Mouse (Mus musculus) adrenal gland, adult 18-20 months (tissue): ENCODE data around the gene Mob3b. TPM values are rescaled to one million over a fixed set of nuclear protein-coding genes. Genes with fewer than 3 reads are reported as not detected.

ENCODE experiments used
- DNase-seq, 2 experiments: peaks; one replicate each; pipeline ENCODE4 v3.0.0; 2021 to 2022; ENCODE audit warnings: low spot score in 2 of 2
- total RNA-seq, 2 experiments: library from RNA; stranded (reverse); gene quantifications; 1 replicate in 1 of 2; 2 replicates in 1 of 2; pipeline ENCODE4 v1.2.3; 2021

The Mob3b gene
- total RNA-seq, 2 experiments from 2014 or later = 17.4 to 21.1 TPM

DNA sequence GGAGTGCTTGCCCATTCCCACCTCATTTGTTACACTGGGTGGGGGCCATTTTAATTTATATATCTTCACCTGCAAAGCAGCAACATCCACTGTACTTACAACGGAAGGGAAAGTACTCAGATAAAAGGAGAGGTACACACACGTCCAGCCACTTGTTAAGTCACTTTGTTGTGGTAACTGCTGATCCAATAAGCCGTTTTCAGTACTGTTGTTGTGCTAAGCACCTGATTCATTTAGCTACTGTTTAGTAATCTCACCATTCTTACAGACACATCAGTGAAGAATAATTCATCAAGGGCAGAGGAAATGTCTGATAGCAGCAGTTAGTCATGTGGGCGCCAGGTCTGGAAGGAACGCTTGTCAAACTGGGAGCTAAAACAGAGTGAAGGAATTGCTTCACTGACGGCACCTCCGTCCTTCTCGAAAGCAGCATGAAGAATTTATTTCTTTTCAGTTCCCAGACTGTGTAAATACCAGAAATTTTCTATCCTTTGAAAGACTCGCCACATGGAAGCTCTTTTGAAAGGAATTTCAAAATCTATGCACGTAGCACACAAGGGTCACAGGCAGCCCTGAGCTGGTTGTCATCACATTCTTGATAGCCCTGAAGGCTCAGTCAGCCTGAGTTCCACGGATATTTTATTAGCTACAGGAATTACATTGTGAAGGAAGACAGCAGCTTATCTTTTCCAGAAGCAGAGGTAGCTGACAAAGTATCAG lies 150.6 kb downstream of the Mob3b start:
- no peak for DNase-seq

DNA sequence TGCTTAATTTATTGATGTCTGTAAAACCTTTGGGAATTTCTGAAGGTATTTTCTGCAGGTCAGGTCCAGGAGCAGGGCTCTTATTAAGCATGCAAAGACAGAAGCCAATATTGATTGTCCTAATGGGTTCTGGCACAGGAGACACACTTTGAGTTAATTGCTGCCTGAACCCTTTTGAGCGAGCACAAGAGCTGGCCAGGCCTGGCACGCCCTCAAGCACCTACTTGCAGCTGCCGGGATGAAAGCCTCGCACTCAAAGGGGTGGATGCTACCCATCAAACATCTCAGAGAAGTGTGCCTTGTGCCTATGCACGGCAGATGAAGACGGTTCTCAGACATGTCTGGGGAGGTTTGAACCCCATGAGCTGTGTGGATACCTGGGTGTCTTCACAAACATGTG lies 151.2 kb downstream of the Mob3b start:
- DNase-seq = no peak

DNA sequence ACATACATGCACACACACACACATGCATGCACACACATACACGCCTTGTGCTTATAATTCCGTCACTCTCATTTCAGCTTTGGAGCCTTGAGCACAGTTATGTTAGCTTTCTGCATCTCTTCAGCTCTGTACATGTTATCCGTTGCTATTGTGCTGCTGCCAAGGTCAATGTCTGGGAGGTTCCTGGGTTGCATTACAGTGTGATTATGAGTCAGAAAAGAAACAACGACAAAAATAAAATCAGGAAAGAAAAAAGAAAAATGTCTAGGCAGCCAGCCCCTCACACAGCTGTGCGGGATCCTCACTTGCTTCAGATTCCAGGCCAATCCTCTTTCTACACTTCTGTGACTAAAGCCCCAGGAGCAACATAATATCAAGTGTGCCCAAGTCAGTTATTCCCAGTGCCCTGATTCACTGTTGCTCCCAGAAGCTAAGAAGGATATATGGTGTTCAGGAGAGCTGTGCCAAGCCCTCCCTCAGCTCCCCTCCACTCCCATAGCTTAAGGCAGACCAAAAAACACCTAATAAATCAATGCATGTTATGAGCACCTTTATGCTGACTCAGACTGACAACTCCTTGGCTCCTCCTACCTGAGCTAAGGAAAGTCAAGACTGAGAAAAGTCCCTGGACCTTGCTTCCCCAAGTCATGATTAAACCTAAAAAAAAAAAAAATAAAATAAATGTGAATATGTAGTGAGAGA lies 152.1 kb downstream of the Mob3b start:
- DNase-seq = no peak

DNA sequence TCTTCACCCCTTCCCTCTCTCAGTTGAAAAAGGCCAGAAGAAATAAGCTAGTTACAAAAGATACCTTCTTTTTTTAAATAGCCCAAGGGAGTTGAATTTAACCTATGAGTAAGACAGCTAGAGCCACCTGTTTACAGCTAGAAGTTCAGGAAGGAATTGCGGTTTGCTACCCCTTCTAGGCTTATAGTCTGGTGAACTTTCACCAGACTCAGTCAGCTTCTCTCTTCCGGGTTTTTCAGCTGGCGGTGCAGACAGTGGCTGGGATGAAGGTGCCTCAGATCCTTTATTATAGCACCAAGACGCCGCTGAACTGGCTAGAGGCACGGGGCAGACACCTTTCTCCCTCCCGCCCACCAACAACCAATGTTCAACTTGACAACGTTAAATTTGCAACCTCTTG lies 152.8 kb downstream of the Mob3b start:
- DNase-seq = no peak

DNA sequence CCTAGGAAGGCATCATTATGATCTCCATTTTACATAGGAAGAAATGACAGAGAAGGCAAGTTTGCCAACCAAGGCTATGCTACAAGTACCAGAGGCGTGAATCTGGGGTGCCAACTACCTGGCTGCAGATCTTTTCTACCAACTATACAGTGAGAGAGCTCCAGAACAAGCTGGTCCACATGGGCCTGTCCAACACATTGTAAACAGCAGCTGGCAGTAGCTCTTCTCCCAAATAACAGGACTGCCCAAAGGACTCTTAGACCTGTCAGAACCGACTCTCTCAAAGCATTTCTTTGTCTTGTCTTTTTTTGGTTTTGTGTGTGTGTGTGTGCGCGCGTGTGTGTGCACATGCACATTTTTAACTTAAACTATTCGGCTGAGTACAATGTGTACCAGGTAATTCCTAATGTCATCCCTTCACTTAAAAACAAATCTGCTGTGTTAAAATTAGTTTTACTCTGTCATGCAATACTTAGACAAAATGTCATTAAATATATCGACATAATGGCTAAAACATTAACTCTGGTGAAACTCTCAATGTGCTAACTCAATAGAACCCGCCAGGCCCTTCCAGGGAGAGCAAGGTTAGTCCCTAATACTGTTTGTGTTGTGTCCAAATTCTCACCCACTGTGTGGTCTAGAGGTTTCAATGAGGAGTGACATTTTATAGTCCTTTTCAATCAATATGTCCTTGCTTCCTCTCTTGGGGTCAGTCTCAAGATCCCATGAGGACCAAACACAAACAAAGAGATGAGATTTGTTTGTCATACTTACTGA lies 153.5 kb downstream of the Mob3b start:
- DNase-seq = no peak

DNA sequence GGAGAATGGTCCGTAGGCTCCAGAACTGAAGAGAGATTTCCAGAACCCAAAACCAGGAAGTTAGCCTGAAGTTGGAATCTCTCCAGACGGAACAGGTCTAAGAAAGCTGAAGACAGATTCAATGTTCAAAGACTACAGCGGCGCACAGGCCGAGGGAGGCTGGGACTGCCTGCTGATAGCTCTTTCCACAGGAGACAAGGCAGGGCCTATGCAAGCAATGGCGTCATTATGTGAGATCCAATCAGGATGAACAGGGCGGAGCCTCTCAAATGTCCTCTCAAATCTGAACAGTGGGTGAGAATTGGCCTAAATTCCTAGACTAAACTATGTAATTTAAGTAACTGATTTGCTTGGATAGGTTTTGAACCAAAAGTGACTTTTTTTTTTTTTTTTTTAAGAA lies 160.7 kb downstream of the Mob3b start:
- DNase-seq = no peak

DNA sequence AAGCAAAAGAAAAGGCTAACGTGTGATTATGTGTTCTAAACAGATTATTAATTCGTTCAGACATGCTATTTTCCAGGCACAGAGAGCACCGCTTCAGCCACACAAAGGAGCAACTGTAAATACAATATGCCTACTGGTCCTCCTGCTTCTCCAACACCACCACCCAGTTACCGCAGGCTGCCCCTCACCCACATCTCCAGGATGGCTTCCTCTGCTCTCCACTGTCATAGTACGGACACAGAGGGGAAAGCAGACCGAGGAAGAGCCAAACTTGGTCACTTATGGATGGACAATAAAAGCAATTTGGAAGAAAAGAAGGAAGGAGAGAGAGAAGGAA lies 163.7 kb downstream of the Mob3b start:
- no peak for DNase-seq

DNA sequence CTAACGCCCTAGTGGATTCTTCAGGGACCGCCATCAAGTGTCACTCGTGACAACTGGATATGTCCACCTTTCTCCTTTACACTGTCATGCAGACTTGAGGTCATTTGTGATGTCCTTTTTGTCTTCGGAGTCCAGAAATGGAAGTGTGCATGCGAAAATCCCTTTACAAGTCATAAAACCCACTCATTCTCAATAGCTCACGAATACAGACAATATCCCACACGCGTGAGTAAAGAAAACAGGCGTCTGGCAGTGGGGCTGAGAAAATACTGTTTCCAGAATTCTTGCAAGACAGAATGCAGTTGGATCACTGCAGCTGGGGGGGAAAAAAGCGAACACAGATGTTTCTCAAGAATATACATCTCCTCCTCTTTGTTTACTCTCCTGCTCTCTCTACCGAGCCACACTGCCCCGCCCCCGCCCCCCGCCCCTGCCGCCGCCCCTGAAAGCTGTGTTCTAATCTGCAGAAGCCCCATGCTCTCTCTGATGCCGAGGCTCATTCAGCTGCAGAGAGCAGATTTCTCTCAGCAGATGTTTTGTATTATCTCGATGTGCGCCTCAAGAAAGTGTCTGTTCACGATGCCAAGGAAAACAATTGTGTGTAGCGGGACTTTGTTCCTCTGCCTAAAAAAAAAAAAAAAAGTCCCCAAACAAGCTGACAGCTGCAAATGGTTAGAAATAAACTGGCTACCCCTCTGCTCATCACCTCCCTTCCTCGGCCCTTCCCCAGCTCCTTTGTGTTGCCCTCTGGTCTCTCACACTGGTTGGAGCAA lies 164.2 kb downstream of the Mob3b start:
- DNase-seq = no peak

DNA sequence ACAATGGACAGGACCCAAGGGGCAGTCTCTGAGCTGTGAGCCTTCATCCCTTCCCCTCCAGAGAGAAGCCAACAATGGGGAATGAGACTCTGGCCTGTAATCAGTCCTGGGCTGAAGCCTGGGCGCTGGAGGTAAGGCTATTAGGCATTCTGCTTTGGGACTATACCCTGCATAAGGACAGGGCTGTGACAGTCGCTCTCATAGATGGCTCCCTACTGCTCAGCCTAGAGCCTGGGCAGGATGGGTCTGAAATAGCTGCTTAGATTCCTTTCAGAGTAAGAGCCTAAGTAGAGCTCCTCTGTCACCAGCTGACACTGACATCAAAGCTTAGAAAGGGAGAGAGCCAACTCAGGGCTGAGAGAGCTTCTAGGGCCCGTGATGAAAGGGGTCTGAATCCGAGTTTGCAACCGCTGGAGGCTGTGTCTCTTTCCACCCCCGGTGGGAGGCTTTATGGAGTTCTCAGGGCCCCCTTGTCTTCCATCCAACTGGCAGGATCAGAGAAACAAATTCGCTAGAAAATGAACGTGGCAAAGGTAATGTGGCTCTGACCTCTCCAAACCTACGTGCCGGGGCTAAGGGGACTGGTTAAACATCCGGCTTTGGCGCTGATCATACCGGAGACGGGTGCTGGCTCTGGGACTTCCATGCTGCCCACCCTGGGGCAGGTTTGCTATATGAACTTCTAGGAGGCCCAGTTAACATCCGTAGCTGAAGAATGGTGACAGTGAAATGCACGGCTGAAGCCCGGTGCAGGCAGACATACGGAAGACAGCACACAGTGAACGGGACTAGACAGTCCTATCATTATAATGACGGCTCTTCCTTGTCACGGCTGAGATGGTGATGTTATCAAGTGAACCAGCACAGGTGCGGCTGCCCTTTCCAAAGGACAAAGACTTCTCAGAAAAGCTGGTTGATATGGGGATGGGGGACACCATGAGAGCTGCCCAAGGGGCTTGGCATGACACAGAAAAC lies 165.1 kb downstream of the Mob3b start:
- DNase-seq = no peak

DNA sequence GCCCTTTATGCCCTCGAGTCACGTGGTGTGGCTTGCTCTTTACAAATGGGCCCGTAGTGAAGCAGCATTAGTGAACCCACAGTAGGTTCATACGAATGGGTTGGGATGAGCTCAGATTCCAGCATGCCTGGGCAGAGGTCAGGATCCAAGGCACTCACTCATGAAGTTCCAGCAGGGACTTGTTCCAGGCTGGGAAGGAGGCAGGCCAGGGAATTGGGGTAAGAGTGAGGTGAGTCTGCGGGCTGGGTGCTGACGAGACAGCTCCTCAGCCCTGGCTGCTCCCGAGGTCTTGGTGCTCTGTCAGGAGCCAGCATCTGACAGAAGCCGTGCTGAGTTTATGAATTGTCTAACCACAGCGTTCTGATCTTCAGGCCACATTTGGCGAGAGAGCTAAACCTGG lies 166.2 kb downstream of the Mob3b start:
- no peak for DNase-seq

DNA sequence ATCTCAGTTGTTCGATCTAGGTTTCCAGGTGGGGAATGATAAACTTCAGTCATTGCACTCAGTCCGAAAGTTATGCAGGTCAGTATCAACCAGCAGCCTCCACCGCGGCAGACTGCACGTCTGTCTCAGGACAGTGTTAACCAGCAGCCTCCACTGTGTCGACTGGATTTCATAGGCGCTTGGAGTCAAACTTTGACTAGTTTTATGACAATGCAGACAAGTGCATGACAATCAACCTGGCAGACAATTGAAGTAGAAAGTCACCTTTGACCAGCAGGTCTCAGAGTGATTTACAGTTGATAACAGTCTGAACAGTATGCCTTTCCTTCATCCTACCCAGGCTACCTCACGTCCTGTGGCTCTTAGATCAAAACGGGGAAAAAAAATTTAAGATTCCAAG lies 166.6 kb downstream of the Mob3b start:
- DNase-seq = no peak

DNA sequence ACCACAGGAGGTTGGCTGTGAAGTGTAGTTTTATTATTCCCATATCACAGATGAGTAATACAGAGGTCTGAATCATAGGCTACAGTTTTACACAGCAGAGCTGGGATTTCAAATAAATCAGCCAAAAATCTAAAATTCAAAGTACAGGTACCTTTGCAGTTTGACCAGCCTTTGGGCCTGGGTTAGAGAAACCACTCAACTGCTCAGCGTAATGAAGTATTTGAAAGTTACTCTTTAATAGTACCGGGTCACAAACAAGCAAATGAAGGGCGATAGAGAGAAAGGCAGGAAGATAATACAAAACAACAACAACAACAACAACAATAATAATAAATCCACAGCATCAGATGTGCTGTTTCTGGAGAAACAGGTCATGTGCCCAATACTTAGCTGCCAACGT lies 169.7 kb downstream of the Mob3b start:
- no peak for DNase-seq

DNA sequence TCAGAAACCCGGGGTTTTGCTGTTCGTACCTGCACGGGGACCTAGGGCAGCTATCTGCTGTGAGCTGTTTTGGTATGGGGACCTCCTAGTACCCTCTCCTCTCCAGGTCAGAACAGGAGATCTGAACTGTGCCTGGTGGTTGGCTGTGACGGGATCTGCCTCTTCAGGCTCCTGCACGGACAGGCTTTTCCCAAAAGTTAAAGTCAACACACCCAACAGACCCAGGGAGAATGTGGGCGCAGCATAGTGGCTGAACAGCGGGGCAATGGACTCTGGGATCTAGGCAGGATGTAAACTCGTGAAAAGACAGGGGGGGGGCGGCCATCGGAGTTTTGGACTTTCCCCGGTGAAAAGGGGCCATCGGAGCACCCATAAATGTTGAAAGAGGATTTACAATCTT lies 170.2 kb downstream of the Mob3b start:
- DNase-seq = no peak

DNA sequence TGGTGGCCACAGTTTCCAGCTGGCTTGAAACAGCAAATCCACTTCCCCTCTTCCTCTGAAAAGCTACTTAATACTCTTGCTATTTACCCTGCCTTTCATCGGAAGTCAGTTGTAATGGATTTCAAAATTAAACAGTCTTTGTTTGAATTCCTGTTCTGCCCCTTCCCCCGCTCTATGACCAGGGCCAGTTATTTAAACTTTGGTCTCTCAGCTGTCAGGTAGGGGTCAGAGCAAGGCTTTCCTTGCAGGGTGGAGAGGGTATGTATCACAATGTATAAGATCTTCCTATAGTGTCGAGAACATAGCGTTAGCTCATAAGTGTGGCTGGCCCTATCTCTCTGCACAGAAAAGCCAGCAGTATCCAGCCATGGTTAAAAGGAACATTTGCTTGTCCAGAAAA lies 170.6 kb downstream of the Mob3b start:
- no peak for DNase-seq

DNA sequence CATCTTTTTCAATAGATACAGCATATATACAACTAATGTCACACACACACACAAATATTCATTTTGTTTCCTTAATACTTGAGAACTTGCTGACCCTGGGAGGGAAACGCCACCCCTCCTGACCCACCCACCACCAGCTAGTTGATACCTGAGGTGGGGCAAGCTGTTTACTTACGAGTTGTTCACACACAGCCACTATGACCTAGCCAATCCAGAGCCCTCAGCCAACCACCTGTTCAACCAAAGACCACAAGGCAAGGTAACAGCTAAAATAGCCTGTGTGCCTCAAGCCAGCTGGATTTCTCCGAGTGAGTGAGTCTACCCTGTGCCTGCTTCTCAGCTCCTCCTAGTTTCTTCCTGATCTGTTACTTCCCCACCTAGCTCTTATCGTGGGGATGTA lies 172.9 kb downstream of the Mob3b start:
- DNase-seq = no peak

DNA sequence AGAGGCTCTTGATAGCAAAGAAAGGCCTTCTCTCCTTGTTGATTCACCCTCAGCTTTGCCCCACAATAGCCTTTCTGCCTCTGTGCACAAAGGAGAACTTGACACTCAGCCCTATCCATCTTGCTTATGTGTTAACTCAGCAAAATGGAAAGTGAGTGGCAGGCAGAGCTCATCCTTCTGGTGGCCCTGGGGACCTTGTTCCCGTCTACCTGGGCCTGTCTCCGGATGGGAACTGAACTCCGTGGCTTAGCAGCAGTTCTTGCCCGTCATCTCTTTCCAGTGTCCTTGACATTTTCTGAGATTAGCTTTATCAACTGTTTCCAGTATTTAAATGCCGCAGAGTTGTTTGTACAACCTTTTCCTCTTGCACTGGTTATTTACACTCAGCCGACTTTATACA lies 173.8 kb downstream of the Mob3b start:
- peak in 1 of 2 experiments; percentile 35 for DNase-seq

DNA sequence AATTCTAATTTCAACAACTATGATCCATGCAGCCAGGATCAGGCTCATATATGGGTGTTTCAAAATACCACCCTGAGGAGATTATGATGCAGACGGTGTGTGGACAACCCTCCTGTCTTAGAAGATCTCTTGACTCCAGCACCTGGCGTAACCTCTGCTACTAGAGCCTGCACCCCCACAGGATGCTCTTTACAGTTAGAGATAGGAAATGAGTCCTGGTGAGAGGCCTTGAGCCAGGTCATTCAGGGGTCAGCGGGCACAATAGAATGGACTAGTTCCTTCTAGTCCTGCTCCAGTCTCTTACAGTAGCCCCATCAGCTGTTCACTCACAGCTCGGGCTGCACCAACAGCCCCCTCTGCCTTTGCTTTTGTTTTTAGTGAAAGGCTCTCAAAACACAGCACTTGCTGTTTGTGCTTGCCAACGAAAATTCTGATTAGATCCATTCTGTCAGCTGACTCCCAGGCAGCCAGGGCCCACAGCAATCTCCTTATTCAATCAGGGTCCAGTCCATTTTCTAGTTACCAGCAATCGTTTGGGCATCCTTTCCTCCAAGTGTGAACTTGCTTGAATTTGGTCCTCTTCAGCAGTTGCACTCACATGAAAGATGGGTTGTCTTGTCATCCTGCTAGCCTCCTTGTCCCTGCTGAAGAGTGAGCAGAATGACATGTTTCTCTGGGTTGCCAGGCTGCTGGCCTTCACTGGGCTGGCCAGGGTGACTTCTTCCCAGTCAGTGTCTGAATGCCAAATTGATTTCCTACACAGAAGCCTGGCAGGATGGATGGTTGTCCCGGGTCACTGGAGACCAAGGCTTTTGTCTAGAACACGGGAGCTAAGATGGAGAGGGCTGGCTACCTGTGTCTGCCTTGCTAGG lies 175.7 kb downstream of the Mob3b start:
- DNase-seq = no peak

DNA sequence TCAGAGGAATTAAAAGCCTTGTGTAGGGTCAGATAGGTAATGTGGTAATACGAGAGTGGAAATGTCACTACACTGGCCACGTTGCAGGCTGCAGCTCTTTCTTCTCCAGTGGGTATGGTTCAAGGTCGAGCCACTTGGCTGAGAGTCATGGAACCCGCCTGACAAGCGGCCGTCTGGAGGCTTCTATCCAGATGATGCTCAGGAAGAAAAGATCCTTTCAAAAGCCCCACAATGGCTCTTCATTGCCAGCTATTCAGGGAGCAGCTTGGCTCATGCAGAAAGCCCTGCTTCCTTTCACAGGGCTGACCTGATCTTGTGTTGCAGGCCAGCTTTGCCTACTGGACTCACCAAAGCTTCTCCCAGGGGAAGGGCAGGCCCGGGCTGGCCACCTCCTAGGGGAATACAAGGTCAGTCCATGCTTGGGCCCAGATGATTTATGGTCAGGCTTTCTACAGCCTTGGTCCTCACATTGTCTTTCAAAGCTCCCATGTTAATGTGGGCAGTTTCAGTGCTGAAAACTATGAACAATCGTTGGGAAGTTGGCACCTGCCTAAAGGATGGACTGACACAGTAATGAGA lies 176.7 kb downstream of the Mob3b start:
- no peak for DNase-seq
